Mouse (Mus musculus): ENCODE data around the gene Gm20390. TPM values are rescaled to one million over a fixed set of nuclear protein-coding genes. Genes with fewer than 3 reads are reported as not detected.

The Gm20390 gene
- polyA plus RNA-seq, 1 experiment from 2014 or later, result 363 TPM

DNA sequence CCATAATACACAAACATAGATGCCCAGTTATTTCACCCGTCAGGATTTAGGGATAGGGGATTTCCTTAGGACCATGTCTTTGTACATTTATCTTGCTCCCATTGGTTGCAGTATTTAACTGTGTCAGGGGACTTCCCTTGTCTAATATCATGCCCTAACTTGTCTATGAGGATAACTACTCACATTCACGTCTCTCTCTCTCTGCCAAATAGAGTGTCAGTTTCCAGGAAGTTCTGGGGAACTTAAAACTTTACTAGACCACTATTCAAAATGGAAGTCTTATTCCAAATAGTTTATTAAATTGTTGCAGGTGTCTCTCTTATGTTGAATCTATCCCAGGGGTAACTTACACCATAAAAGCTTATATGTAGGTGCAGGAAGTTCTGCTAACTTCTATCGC, 56.5 kb downstream of the Gm20390 start:
- no peaks in the 10 kb centered on the region for H3K27me3 ChIP-seq
- H3K27ac ChIP-seq (replicated peaks), result no peak overlapping the region
- no peaks in the 10 kb centered on the region for H3K9me3 ChIP-seq
- no peak overlapping the region for H3K9ac ChIP-seq (replicated peaks)
- no peaks in the 10 kb centered on the region for H3K4me1 ChIP-seq
- no peak overlapping the region for H3K4me3 ChIP-seq
- no peak for ATAC-seq (replicated peaks)
- H3K36me3 ChIP-seq, result peaks cover 79% of the 10 kb centered on the region
- H3K4me2 ChIP-seq (replicated peaks), result no peak overlapping the region
- 92% methylated on average over 3 of the region's 3 CpGs for WGBS

DNA sequence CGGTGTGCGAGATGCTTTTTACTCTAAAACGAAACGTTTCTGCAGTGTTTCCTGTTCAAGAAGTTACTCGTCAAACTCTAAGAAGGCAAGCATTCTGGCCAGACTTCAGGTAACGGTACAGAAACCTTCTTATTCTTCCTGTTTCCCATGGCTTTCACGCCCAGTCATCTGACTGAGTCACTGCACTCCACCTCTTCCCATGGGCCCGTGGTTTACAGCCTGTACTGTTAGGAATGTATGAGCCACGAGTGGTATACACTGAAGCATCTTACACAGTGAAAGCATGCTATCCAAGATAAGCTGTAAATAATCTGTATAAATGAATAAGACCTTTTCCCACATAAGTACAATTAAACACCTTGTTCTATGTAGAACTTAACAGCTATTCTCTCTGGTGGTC, 59.3 kb downstream of the Gm20390 start:
- Histone ChIP-seq H3K9ac (replicated peaks) (no peak overlapping the region), H3K4me2 (replicated peaks) (no peak overlapping the region), H3K4me1 (no peaks in the 10 kb centered on the region), H3K9me3 (no peaks in the 10 kb centered on the region), H3K27ac (replicated peaks) (no peak overlapping the region), H3K27me3 (no peaks in the 10 kb centered on the region), H3K36me3 (peaks cover 71% of the 10 kb centered on the region), H3K4me3 (no peak overlapping the region)
- no peak for ATAC-seq (replicated peaks)
- WGBS, result 90% methylated on average over 9 of the region's 9 CpGs

- H3K4me2 ChIP-seq (replicated peaks), result no peak overlapping the region
- no peak overlapping the region for H3K4me3 ChIP-seq
- 89% methylated on average over 3 of the region's 3 CpGs for WGBS
- no peak for ATAC-seq (replicated peaks)
- peaks cover 66% of the 10 kb centered on the region for H3K36me3 ChIP-seq
- no peaks in the 10 kb centered on the region for H3K9me3 ChIP-seq
- no peak overlapping the region for H3K27ac ChIP-seq (replicated peaks)
- no peaks in the 10 kb centered on the region for H3K27me3 ChIP-seq
- H3K4me1 ChIP-seq, result no peaks in the 10 kb centered on the region
- no peak overlapping the region for H3K9ac ChIP-seq (replicated peaks)
These were observed 60.3 kb downstream of the Gm20390 start for GRCm38 (mm10) chr11:93907839-93908238.

DNA sequence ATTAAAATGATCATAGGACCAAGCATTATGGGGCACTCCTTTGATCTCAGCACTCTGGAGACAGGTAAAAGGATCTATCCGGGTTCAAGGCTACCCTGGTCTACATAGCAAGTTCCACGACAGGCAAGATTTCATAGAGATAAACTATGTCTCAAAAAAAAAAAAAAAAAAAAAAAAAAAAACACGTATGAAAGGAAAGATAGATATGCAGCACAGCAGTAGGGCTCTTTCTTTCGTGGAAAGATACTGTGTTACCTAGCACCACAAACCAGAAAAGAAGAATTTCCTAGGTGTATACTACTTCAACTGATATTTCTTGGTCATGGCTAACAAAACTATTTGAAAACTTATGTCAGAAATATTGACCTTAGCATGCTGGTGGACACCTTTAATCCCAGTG, 61.3 kb downstream of the Gm20390 start:
- WGBS, result 83% methylated on average over 4 of the region's 4 CpGs
- Histone ChIP-seq H3K27ac (replicated peaks) (no peak overlapping the region), H3K27me3 (no peaks in the 10 kb centered on the region), H3K4me3 (no peak overlapping the region), H3K4me2 (replicated peaks) (no peak overlapping the region), H3K4me1 (no peaks in the 10 kb centered on the region), H3K9me3 (no peaks in the 10 kb centered on the region), H3K9ac (replicated peaks) (no peak overlapping the region), H3K36me3 (peaks cover 59% of the 10 kb centered on the region)
- no peak for ATAC-seq (replicated peaks)

Other genes with a start within 250 kb of the Gm20390 start
- gene Utp18, start 82.5 kb downstream of the Gm20390 start, polyA plus RNA-seq (2015; fragmentation: Nextera tagmentation; extraction: Ambion mirVana), result 34.0 and 37.7 TPM in 2 replicates
- gene Mbtd1, start 82.4 kb downstream of the Gm20390 start, polyA plus RNA-seq (2015; fragmentation: Nextera tagmentation; extraction: Ambion mirVana), result 38.5 and 43.8 TPM in 2 replicates
- gene Nme2, start 12.0 kb downstream of the Gm20390 start, polyA plus RNA-seq (2015; fragmentation: Nextera tagmentation; extraction: Ambion mirVana), result 105 and 106 TPM in 2 replicates
- gene Nme1, start 228 bp upstream of the Gm20390 start, polyA plus RNA-seq (2015; fragmentation: Nextera tagmentation; extraction: Ambion mirVana), result 312 and 316 TPM in 2 replicates
- 90.9 and 96.7 TPM in 2 replicates for gene Spag9, start 27.8 kb upstream of the Gm20390 start, polyA plus RNA-seq (2015; fragmentation: Nextera tagmentation; extraction: Ambion mirVana)
- 45.8 and 46.5 TPM in 2 replicates for gene Tob1, start 243.2 kb upstream of the Gm20390 start, polyA plus RNA-seq (2015; fragmentation: Nextera tagmentation; extraction: Ambion mirVana)

Data from forebrain, embryonic 15.5 days (tissue).